Mouse (Mus musculus): ENCODE results near the gene Fam155a.

The Fam155a gene

DNA sequence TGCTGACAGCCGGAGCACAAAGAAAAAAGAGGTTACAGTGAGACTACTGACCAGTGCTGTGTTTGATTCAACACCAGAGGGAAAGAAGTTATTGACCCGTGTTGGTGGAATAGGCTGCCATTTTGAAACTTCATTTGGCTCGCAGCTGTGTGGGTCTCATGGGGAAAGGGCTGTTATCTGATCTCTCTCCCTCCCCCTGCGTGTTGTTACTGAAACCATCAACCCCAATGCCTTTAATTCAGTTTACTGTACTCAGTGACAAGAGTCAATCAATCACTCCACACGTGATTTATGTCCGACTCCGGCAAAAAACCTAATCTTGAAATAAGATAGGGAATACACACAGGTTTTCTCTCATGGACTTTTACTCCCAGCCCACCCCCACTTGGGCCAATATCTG lies 611.6 kb downstream of the Fam155a start:
- no peak for DNase-seq

DNA sequence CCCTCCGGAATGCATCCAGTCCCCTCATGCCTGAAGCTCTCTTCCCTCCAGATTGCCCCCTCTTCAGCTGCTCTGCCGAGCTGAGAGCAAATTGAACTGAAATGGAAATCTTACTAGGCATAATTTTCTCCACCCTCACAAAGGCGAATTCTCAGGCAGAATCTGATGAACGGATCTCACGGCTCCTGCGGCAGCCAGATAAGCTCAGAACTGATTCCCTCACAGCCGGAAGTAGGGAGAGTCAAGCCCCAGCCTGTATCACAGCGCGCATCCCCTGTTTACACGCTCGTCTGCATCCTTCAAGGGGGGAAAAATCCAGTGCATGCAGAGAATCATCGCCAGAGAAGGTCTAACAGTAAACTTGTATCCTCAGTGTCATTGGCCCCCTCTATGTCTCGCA lies 612.3 kb downstream of the Fam155a start:
- DNase-seq = no peak

DNA sequence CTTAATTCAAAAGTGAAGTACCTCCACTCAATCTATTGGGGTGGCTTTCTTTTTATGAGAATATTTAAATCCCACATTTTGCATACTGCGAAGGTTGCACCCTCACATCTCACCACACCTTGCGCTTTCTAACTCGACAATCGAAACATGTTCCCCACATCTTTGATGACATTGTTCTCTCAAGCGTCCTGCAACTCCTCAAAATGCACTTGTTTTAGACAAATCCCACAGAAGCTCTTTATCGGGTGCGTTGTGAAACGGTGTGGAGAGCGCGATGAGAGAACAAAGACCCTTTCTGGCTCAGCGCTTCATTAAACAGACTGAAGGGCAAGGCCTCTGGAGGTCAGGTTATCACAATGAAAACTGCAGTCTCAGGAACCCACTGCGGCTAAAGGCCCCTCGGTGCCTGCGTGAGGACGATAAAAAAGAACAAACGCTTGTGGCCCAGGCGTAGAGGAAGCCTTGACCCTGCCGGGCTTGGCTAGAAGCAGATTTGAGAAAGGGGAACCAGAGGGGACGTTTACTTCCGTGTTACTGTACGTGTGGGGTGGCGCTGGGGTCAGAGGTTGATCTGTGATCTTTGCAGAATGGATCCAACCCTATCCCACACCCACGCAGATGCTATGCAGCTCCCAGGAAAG lies 613.7 kb downstream of the Fam155a start:
- DNase-seq = no peak
